Mouse (Mus musculus): ENCODE data around the gene Fbxw22.
"Not testable (repeated sequence)": the region's sequence is repeated elsewhere in the genome, so short reads cannot be mapped to it uniquely, and the experiment has no call there.

Gene Fbxw22

DNA sequence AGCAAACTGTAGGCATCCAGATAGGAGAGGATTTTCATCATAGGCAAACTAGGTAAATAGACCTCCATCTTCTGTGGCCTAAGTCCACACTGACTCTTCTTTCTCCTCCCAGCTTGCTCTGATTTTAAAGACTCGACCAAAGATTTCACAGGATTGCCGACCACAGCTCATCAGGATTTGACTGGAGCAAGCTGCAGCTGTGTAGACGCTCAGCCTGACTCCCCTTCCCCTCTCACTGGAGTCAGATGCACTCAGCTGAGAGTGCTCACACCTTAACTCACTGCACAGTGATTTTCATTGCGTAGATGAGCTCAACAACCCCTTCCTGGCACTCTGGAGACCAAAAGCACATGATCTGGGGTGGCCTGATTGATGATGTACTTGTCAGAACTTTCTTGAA, at the start of gene Fbxw22:
Fbxw22 (minus strand) TSS at position 101 of the 400 bp plus-strand sequence.
- not testable (repeated sequence) for DNase-seq (ENCODE audit: extremely low spot score)

- DNase-seq (ENCODE audit: extremely low spot score), result no peak
Measured at GRCm38 (mm10) chr9:109449040-109449439, 44.9 kb upstream of the Fbxw22 start, which contains the start of gene Fbxw16. Fbxw16 (minus strand) TSS chr9:109449140.

DNA sequence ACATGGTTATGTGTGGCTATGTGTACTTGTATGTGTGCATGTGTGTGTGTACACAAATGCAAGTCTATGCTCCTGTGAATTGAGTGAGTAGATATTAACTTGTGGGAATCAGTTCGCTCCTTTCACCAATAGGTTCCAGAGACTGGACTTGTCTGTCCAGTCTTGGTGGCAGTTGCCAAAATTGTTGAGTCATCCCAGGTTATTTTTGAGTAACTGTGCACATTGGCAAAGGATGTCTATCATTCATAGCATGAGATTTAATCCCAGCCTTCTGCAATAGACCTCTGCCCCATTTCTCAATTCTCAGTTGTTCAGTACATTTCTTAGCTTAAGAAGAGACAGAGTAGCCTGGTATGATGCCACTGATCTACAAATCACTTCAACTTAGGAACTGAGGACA, 28.9 kb upstream of the Fbxw22 start:
- no peak for DNase-seq (ENCODE audit: extremely low spot score)

- not testable (repeated sequence) for DNase-seq (ENCODE audit: extremely low spot score)
Measured at GRCm38 (mm10) chr9:109339559-109339958, 64.5 kb downstream of the Fbxw22 start, which contains the start of gene Fbxw28. Fbxw28 (minus strand) TSS chr9:109339659.

Measured in embryo, embryonic 9.5 days (tissue).